37 mouse cellular contexts compared by ENCODE assay signal in genomic region chr9:109766841-109767240, GRCm38 (mm10). TPM values are rescaled to one million over a fixed set of nuclear protein-coding genes. Genes with fewer than 3 reads are reported as not detected.
"Had no signal": no experiment of that assay in that cellular context is flagged by ENCODE, and none has a peak within 500 bp of the region (broad histone marks: within the 10 kb centered on the region; RNA-seq: fewer than 3 reads in every experiment).

No protein-coding gene starts in this region.

RNA-seq across cellular contexts. Expression of gene Fbxw26, which starts 21.0 kb away (rescaled TPM):
- total RNA-seq: gastrocnemius, adult 2 months; gastrocnemius, postnatal 10 days; gastrocnemius, postnatal 25 days; gastrocnemius, postnatal 4 days; heart, adult 2 months; heart, postnatal 14 days; heart, postnatal 36 days; hematopoietic stem cell, adult 5-6 weeks; layer of hippocampus, adult 18-20 months; layer of hippocampus, adult 8-10 months; layer of hippocampus, postnatal 14 days; layer of hippocampus, postnatal 36 days; left cerebral cortex, adult 18-20 months; left cerebral cortex, adult 8-10 months; left cerebral cortex, postnatal 10 days; left cerebral cortex, postnatal 25 days; left cerebral cortex, postnatal 4 days; liver, adult 2 months had no signal
- polyA plus RNA-seq: heart, adult 2 months; heart, embryonic 11.5 days; heart, embryonic 13.5 days; heart, embryonic 15.5 days; heart, postnatal 0 days; hindbrain, embryonic 11.5 days; hindbrain, embryonic 13.5 days; hindbrain, embryonic 15.5 days; hindbrain, postnatal 0 days; kidney, embryonic 16.5 days; large intestine, adult 2 months; limb, embryonic 11.5 days; limb, embryonic 13.5 days; limb, embryonic 15.5 days; liver, adult 2 months; liver, embryonic 16.5 days had no signal

RNA-seq across cellular contexts. Expression of gene Fbxw27, which starts 23.6 kb away (rescaled TPM):
- total RNA-seq: gastrocnemius, adult 2 months; gastrocnemius, postnatal 10 days; gastrocnemius, postnatal 25 days; gastrocnemius, postnatal 4 days; heart, adult 2 months; heart, postnatal 14 days; heart, postnatal 36 days; hematopoietic stem cell, adult 5-6 weeks; hindbrain, postnatal 0 days; layer of hippocampus, adult 18-20 months; layer of hippocampus, adult 8-10 months; layer of hippocampus, postnatal 14 days; layer of hippocampus, postnatal 36 days; left cerebral cortex, adult 18-20 months; left cerebral cortex, adult 8-10 months; left cerebral cortex, postnatal 10 days; left cerebral cortex, postnatal 25 days; left cerebral cortex, postnatal 4 days; liver, adult 2 months had no signal
- polyA plus RNA-seq: heart, adult 2 months; heart, embryonic 11.5 days; heart, embryonic 13.5 days; heart, embryonic 15.5 days; heart, postnatal 0 days; hindbrain, embryonic 11.5 days; hindbrain, embryonic 13.5 days; hindbrain, embryonic 15.5 days; hindbrain, postnatal 0 days; intestine, embryonic 14.5 days; intestine, embryonic 16.5 days; kidney, embryonic 14.5 days; kidney, embryonic 16.5 days; large intestine, adult 2 months; limb, embryonic 11.5 days; limb, embryonic 13.5 days; limb, embryonic 15.5 days; liver, adult 2 months; liver, embryonic 12.5 days; liver, embryonic 14.5 days; liver, embryonic 16.5 days had no signal

RNA-seq across cellular contexts. Expression of gene Spink8, which starts 45.2 kb away (rescaled TPM):
- total RNA-seq: gastrocnemius, adult 2 months; gastrocnemius, postnatal 10 days; gastrocnemius, postnatal 25 days; gastrocnemius, postnatal 4 days; heart, adult 2 months; heart, postnatal 14 days; heart, postnatal 36 days; hematopoietic stem cell, adult 5-6 weeks; hindbrain, postnatal 0 days; left cerebral cortex, postnatal 4 days; liver, adult 2 months had no signal
- polyA plus RNA-seq: heart, adult 2 months; heart, embryonic 13.5 days; heart, embryonic 15.5 days; heart, postnatal 0 days; hindbrain, embryonic 11.5 days; hindbrain, embryonic 13.5 days; hindbrain, postnatal 0 days; intestine, embryonic 14.5 days; large intestine, adult 2 months; limb, embryonic 11.5 days; liver, adult 2 months; liver, embryonic 12.5 days; liver, embryonic 14.5 days; liver, embryonic 16.5 days had no signal
